Mouse (Mus musculus) cortical plate, adult 2 months (tissue): ENCODE results near the gene Nalcn.

ENCODE experiments used
- CTCF ChIP-seq: fragments of 200-500 bp; IDR thresholded peaks from 2 replicates; pipeline ENCODE4 v1.5.1; 2011; ENCODE audit warnings: mild to moderate bottlenecking, control low read depth, low read length; ENCODE audit not compliant: insufficient read depth; ENCODE audit errors: extremely low read depth
- POLR2A ChIP-seq: fragments of 200-500 bp; IDR thresholded peaks from 2 replicates; pipeline ENCODE4 v1.6.1; 2011; ENCODE audit warnings: mild to moderate bottlenecking, low read length, control low read depth; ENCODE audit not compliant: insufficient read depth; ENCODE audit errors: extremely low read depth

DNA sequence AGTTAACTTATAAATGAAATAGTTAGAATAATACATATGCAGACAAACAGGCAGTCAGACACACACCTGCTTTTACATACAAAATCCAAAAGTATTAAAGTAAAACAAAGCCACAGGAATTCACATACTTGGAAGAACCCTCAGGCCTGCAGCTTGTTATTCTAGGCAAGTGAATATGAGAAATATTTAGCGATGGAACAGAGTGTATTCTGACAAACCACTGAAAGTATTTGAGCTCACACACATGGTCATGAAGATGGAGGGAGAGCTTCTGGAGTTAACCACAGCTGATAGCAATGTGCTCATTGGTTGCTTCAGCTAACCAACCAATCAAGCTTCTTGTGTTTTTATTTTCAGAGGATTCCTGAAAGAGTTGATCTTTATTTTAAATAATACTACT is 93.9 kb downstream of the Nalcn start:
- TF ChIP-seq POLR2A (no peak), CTCF (no peak)
